Mouse (Mus musculus) heart, postnatal 36 days (tissue): ENCODE measurements around the gene Aldob. TPM values are rescaled to one million over a fixed set of nuclear protein-coding genes. Genes with fewer than 3 reads are reported as not detected.
"Not testable (repeated sequence)": the region's sequence is repeated elsewhere in the genome, so short reads cannot be mapped to it uniquely, and the experiment has no call there.

Experiments
- DNase-seq, 2 experiments: peaks; one replicate each; pipeline ENCODE4 v3.0.0; 2021 to 2022
- intact Hi-C: fragments of 180-260 bp; cut with DNase I; formaldehyde crosslinking; loops from one replicate; pipeline ENCODE4 v1.15.1; 2025
- total RNA-seq, 2 experiments: library from RNA; stranded (reverse); gene quantifications; 2 replicates each; pipeline ENCODE4 v1.2.3; 2021

The Aldob gene
- total RNA-seq, 2 experiments from 2014 or later: 0.58 to 1.1 TPM

DNA sequence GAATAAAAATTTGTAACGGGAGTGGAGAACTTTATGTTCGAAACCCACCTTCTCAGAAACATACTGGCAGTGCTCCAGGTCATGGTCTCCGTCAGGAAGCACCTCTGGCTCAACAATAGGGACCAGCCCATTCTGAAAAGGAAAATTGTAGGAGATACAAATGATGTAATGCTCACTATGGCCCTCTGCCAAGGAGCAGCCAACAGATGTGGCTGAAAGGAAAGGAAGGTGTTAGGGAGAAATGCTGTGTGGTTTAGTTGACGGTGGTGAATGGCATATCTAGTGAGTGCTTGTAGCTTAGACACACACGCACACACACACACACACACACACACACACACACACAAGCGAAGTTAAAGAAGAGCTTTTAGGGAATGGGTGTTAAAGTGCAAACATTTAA, 9.7 kb downstream of the Aldob start:
- DNase-seq: peak in 1 of 2 experiments; percentile 14
- intact Hi-C loops: no loop called here

DNA sequence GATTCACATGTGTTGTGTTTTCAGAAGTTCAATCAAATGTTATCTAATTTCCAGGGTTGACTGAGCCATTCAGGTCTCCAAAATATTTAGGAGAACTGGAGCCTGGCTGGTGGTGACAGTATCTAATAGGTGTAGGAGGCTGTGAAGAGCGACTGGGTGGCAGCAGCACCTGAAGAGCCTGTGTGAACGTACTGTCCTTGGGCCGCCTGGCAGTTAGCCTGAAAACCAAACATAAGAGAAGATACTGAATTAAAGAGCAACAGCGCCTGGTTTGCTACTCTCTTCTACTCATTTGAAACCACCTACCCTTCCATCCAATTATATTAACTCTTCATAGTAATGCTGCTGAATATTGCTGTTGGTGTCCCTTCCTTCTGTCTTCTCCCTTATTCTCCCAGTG, 12.7 kb downstream of the Aldob start:
- no peak for DNase-seq
- intact Hi-C loops: no loop called here

DNA sequence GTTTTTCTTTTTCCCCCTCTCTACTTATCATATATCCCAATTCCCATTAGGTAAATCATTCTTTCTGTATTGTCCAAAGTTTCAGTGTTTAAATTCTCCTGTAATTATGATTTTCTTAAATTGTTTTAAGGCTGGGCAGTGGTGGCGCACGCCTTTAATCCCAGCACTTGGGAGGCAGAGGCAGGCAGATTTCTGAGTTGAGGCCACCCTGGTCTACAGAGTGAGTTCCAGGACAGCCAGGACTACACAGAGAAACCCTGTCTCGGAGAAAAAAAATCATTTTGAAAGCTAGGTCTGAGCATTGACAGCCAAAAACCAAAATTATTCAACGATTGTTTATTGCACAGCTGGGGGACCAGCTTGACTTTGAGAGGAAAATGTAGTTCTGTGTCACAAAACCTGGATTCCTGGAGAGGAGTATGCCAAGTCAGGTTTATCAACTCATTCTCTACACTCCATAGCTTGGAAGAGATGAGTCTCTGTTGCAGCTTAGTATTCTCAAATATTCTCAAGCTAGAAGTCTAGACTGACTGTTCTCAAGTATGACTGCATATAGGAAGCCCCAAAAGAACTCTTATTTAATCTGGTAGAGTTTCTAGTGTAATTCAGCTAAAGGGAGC, 13.6 kb downstream of the Aldob start:
- intact Hi-C loops: no loop called here
- DNase-seq: no peak

DNA sequence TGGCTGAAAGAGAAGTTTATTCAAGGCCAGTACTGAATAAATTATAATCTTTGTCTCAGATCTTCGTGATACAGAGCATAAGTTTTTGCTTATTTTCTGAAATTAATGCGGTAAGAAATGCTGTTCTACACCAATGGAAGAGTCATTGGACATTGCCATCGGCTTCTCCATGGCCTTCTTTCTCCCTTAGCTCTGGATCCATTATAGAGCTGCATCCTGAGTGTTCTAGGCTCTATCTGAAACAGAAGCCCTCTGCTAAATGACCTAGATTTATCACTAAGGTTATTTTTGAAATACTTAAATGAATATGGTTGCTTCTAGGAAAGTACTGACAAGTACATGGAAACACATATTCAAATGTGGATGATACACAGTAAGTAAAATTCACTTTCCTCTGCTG, 14.3 kb downstream of the Aldob start:
- intact Hi-C loops: no loop called here

DNA sequence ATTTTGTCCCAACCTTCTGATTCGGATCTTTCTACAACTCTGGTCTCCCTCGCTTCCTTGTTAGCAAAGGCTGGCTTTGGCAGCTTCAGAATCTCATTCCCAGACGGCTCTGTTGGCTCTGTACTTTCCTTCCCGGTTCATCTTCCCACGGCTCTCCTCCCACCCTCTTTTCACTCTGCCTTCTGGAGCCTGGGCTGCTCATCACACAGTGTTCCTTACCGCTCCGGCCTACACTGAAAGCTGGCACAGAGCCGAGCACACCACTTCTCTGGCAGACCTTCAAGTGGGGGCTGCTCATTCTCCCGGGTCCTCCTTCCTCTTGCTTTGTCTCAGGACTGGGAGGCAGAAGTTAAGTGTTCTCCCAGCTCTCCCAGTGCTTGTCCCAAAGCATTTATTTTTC, 26.8 kb downstream of the Aldob start:
- intact Hi-C loops: no loop called here
- DNase-seq: peak; percentile 23 to 33

More for the DNA sequence above, 14.3 kb downstream of the Aldob start:
- no peak for DNase-seq

DNA sequence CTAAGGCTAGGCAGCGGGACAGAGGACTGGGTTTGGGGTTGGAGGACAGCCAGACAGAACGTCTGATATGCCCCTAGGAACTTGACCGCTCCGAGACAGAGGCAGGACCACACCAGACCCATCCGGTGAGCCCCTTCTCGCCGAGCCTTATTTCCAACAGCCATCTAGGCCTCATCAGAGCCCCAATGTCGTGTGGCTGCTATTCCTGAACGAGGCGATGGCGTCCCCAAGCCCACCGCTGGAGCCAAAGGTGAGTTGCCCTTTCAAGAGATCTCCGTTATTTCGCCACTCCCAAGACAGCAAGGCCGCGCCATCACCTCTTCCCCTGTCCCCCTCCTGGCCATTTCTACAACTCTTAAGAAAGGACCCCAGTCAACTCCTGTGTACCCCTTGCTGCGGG, 28.0 kb downstream of the Aldob start:
- no peak for DNase-seq
- intact Hi-C loops: loop anchor here (2.0 kb wide), 1 partner anchor 109 kb away; no protein-coding TSS in a partner anchor

DNA sequence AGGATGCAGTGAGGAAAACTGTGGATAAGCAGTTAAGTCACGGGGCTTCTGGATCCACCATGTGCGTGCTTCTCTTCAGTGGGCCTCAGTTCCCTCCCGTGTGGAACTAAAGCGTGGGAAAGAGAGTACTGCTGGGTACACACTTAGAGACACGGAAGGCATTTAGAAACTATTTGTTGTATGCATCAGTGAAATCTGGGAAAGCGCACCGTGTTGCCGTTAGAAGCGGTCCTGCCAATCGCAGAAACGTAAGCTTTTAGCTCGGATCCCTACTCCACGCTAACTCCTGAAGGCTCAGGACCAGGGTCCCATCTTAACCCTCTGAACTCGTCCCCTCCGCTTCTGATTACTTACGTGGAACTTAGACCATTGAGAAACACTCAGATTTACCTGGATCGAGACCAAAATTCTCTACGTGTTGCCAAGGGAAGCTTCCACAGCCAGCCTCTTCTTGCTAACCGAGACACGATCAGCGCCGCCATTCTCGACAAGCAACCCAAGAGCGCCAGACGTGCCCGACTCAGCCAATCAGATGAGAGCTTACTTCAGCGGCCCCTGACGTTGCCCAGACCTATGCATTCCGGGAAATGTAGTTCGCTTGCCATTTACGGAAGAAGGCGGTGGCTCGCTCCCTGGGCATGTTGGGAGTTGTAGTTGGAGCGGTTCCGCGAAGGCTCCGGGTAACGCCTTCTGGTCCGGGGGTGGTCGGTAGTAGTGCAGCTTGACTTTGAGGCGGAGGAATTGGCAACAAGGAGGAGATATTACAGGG, 28.6 kb downstream of the Aldob start, which contains the start of the genes Mrpl50 and Zfp189:
Gene Mrpl50, minus strand, starts transcription at position 522 of the 769 bp plus-strand sequence.
Gene Zfp189, plus strand, starts transcription at position 605 of the 769 bp plus-strand sequence.
- intact Hi-C loops: loop anchor here (2.0 kb wide), 1 partner anchor 110 kb away; no protein-coding TSS in a partner anchor
- peak; percentile 88 for DNase-seq

DNA sequence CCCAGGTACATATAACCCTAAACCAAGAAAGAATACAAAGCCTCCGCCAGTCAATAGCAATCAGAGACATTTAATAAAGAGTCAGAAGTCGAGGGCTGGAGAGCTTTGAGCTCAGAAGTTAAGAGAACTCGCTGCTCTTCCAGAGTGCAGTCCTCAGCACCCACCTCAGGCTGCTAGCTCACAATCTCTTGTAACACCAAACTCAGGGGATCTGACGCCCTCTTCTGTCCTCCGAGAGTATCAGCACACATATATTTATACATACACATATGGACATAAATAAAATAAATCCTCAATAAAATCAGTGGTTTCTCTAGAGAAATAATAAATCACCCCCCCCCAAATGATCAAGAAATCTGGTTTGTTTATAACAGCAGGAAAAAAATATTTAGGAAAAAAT, 29.9 kb downstream of the Aldob start:
- DNase-seq: no peak
- intact Hi-C loops: no loop called here

DNA sequence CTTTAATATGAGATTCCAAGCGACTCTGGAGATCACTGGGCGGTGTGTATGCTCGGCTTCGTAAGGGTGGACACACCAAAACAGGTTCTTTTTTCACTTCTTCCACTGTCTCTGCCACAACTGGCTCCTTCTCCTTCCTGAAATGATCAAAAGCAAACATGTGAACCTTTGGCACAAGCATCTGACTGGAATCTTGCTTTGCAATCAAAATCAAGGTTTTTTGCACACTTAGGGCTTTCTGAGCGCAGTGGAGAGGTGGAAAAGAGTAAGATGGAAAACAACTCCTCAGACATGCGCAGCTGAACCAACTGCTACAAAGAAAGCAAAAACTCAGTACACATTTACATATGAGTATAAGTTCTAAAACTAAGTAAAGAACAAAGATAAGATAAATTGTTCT, 34.9 kb downstream of the Aldob start:
- no peak for DNase-seq
- intact Hi-C loops: no loop called here

DNA sequence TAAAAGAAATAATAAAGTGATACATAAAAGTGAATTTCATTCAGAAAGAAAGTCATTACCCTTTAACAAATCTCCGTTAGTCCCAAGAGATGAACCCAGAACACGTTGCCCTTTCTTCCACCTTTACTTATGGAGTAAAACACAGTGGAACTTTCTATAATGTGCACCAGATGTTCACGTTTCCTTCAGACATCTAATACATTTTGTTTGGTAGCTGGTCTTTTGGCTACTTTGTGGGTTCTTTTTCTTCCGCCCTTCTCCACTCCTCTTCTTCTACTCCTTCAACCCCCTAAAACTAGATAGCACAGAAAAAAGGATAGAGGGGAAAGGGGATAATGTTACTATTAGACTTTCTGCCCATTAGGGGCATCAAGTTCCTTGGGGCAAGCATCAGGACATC, 36.7 kb downstream of the Aldob start:
- intact Hi-C loops: no loop called here

DNA sequence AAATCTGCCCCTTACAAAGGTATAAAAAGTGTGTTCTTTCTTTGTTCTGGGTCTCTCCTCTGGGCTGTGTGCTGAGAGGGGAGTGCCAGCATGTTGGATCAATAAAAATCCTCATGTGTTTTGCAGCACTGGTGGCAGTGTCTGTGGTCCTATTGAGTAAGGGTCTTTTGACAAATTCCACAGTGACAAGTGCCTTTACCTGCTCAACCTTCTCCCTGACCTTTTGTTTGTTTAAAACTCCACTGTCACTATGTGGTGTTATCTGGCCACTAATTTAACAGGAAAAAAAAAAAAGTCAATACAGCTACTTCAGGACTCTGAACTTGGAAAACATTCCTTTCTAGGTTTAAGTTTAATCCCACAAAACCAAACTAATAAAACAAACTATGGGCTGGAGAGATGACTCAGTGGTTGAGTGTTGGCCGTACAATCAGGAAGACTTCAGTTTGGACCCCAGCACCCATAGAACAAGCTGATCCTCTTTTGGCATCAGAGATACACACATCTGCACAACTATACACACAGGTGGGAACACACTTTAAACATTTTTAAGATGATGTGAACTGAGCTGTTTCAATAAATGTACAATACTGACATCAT, 39.0 kb downstream of the Aldob start:
- intact Hi-C loops, DNase-seq: not testable (repeated sequence)

More for the DNA sequence above, 36.7 kb downstream of the Aldob start:
- no peak for DNase-seq

DNA sequence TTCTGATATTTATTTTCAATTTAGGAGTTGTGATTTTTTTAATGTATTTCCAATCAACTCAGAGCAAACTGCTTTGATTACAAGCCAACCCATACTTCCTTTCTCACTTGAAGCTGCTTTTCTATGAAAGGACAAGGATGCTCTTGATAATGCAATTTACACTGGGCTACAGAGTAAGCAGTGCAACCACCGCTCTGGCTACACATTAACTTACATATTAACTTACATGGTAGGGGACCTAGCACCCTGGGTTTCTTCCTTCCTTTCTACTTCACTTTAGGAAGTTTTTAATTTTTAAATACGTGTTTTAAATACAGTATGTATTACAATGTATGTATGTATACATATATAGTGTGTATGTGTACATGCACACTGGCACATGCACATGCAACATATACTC, 40.2 kb downstream of the Aldob start:
- DNase-seq: no peak
- intact Hi-C loops: no loop called here

DNA sequence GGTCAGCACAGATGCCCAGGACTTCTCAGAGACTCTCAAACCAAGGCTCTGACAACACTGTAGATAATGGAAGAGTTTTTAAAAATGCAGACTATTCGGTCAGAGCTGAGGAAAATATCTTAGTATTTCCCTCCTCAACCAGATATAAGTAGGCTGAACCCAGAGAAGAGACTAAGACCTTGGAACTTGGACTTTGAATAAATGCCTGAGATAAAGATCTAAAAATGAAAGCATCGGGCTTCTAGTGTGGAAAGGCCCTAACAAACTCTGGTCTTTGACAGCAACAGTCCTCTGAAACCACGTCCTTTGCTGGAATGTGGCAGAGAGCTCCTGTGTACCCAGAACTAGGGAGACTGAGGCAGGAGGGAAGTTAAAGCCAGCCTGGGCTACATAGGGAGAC, 43.0 kb downstream of the Aldob start, which contains the start of gene Baat:
Gene Baat, minus strand, starts transcription at position 172 of the 400 bp plus-strand sequence.
- DNase-seq: no peak
- intact Hi-C loops: no loop called here

DNA sequence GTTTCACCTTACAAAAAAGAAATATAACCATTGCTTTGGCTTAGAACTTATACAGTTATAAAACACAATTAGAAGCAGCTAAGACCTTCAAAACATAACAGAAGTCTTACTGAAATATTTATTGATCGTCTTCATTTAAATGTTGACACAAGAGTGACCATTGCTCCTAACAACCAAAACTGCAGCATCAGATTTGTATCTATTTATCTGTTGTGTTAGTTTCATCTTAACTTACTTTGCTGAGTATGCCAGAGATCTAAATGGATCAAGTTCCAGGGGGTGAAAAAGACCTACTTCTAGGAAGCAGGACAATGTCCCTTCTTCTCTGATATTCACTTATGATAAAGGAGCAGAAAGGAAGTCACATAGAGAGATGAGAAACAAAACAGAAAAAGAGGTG, 45.8 kb downstream of the Aldob start:
- intact Hi-C loops: no loop called here

More for the DNA sequence above, 45.8 kb downstream of the Aldob start:
- DNase-seq: no peak

Other genes starting within 250 kb of the Aldob start
- gene Acnat2, start 141.4 kb downstream of the Aldob start, total RNA-seq: not detected
- not detected for gene Acnat1, start 75.6 kb downstream of the Aldob start, total RNA-seq
- under 1 TPM in 1 of 2 experiments, not detected in 1; 0.47 TPM for gene Baat, start 43.0 kb downstream of the Aldob start, total RNA-seq
- gene Mrpl50, start 28.5 kb downstream of the Aldob start, total RNA-seq: 10 to 100 TPM; 44.6 to 44.9 TPM
- gene Zfp189, start 28.4 kb downstream of the Aldob start, total RNA-seq: 1 to 10 TPM; 5.4 to 6.0 TPM
- gene Tmem246, start 48.3 kb upstream of the Aldob start, total RNA-seq: 10 to 100 TPM; 44.5 to 47.1 TPM
- 10 to 100 TPM; 30.7 to 39.3 TPM for gene Rnf20, start 82.5 kb upstream of the Aldob start, total RNA-seq
- gene Ppp3r2, start 132.5 kb upstream of the Aldob start, total RNA-seq: not detected